Mouse (Mus musculus) layer of hippocampus, postnatal 25 days (tissue): Measurements from ENCODE around the gene Pask. TPM values are rescaled to one million over a fixed set of nuclear protein-coding genes. Genes with fewer than 3 reads are reported as not detected.

Source experiments
- DNase-seq, 2 experiments: peaks; one replicate each; pipeline ENCODE4 v3.0.0; 2022; ENCODE audit warnings: mixed read lengths in 2 of 2, low spot score in 1 of 2; ENCODE audit errors: extremely low spot score in 1 of 2
- microRNA-seq, 2 experiments: library from miRNA; unstranded; fragments of <30 nt; microRNA quantifications; one replicate each; pipeline ENCODE4 v1.2.0; 2021
- total RNA-seq, 2 experiments: library from RNA; stranded (reverse); gene quantifications; 2 replicates each; pipeline ENCODE4 v1.2.3; 2021

Gene Pask
- total RNA-seq, 2 experiments from 2014 or later = 2.8 to 3.0 TPM

DNA sequence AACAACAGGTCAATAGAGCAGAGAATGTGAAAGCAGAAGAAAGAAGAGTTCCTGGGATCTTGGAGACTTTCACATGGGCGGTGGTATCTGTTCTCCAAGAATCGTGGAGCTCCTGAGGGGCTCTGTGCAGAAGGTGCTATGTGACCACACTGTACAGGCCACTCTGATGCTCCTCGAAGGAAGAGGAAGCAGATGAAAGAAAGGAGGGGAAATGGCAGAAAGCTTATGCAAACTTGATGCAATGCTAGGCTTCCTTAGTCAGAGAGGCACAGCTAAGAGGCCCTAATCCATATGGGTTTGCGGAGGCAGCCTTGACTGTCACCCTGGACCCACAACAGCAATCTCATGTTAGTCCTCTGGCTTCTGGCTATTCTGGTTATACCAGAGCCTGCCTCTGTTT, 52.3 kb downstream of the Pask start:
- DNase-seq = no peak

DNA sequence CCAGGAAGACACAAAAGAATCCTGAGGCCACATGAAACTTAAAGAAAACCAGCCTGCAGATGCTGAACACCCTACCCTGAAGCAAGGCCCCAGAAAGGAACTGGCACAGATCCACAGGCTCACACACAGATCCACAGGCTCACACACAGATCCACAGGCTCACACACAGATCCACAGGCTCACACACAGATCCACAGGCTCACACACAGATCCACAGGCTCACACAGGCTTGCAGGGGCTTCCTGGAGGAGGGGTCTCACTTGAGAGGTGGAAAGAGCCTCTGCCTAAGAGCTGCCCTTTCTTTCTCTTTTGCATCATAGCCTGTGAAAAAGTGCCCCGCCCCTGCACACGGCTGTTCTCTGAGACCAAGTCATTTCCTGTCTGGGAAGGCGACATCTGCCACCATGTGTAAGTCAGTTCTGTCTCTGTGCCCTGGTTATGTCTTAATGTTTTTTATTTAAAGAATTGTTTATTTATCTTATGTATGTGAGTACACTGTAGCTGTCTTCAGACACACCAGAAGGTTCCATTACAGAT, 53.5 kb downstream of the Pask start:
- DNase-seq = no peak

DNA sequence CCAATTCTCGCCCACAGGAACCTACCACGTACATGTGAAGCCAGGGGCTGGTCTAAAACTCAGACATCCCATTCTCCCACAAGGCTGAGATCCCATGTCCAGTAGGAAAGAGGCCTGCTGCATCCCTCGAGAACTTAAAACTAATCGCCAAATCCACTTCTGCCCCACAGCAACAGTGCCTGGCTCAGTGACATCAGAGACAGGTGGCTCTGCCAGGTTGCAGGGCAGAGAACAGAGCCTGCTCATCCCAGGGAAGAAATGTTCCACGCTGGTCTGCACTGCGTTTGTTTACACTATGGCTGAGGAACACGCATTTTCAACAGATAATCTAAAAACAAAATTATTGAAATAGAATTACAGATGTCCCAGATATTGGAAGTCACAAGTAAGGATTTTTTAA, 66.2 kb downstream of the Pask start:
- DNase-seq = no peak

DNA sequence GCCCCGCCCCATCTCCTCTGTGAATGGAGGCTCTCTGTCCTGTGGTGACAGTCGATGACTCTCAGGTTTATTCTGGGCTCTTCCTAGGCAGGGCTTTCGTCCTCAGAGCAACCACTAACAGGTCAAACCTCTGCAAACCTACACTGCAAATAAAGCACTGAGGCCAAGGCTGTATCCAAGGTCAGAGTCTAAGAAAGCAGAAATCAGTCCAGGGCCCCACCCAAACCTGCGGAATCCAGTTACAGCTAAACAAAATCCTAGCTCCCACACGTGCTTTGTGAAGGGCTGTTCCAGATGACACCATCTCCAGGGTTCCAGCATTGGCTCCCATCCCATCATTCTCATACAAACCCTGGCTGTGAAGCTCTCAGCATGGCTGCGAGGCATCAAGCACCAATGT, 67.7 kb downstream of the Pask start:
- no peak for DNase-seq

DNA sequence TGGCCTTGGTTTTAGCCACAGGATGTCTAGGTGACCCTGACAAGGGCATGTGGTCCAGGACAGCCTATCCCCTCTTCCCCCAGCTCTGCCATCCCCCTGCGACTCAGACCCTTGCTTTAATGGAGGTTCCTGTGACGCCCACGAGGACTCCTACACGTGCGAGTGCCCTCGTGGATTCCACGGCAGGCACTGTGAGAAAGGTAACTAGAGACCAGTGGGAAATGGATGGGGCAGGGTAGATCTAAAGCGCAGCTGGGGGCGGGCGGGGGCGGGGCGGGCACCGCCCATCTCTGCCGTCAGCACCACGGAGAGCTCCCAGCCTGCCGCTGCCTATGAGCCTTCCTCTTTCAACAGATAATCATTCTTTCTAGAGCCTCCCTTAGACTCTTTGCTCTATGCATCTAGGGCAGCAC, 70.9 kb downstream of the Pask start:
- peak in 1 of 2 experiments; percentile 9 for DNase-seq

DNA sequence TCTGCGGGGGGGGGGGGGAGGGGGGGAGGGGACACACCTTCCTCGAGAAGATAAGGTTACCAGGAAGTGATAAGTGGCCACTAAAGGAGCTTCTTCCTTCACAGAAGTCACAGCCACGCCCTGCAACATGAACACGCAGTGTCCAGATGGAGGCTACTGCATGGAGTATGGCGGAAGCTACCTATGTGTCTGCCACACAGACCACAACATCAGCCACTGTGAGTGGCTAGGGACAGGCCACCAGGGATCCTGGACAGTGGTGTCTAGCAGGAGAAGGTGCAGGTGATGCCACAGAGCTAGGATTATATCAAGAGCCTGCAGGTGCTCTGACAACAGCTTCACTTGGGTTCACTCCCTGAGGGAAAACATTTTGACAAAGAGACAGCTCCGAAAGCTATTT, 71.5 kb downstream of the Pask start:
- no peak for DNase-seq

DNA sequence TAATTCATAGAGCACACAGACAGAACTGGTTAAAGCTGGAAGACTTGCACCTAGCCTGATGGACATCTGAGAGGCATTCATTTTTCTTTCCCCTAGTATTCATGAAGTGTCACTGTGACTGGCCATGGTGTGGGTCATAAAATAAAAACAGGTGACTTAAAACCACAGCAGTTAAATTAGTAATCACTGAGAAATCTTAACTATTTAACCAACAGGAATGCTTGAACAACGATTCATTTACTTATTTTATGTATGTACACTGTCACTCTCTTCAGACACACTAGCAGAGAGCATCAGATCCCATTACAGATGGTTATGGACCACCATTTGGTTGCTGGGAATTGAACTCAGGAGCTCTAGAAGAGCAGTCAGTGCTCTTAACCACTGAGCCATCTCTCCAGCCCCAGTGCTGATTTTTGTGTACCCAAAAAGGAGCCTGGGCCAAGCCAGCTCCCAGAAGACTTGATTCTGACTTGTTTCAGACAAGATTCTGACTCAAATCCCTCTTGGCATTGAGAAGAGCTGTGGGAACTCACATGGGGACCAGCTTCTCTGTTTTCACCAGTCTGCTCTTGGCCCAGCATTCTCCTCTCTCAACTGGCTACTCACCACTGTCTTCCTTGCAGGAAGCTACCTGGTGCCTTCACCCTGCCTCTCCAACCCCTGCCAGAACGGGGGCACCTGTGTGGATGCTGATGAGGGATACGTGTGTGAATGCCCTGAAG, 72.6 kb downstream of the Pask start:
- DNase-seq = no peak

DNA sequence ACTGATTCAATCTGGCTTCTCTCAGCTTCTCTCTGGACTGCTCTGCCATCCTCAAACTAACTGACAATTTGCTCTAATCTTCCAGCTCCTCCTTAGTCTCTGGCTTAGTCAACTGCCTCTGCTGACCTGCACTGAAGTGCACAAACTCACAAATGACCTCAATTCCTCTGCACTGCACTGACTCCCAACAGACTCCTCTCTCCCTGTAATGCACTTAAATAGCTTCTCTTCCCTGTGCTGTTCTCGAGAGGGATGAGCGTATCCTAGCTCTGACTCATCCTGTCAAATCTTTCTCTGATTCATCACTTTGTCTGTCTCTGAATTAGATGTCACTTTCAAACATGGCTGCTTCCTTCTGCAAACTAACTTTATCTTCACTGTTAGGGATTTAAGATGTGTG, 75.0 kb downstream of the Pask start:
- no peak for DNase-seq

DNA sequence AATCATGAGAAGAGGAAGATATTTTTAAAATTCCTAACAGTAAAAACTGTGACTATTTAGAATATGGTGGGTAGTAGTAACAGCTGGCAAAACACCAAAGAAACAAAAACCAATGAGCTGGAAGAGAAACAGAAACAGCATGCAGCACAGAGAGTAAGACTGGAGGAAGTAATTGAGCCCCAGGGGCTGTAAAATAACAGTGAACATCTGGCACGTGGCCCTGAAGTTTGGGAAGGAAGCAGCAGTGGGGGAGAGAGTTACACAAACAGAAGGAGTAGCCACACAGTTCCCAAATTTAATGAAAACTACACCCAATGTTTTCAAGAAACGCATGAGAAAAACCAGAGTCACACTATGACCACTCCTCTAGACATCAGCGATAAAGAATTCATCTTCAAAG, 76.1 kb downstream of the Pask start:
- DNase-seq = no peak

Small RNAs within 50 kb of the gene (microRNA-seq; reads per million reads assigned to microRNA genes)
- gene Mir6345 = 0 reads per million in 2 experiments
- 0 to 0.18 reads per million in 2 experiments for gene Mir6901
- gene Mir6902 = 0 to 0.18 reads per million in 2 experiments

Other genes with a start within 250 kb of the Pask start
- 100 to 1,000 TPM; 592 to 639 TPM for gene Kif1a, start 241.5 kb downstream of the Pask start, total RNA-seq
- gene Agxt, start 208.2 kb downstream of the Pask start, total RNA-seq = not detected
- not detected for gene 2310007B03Rik, start 182.5 kb downstream of the Pask start, total RNA-seq
- under 1 TPM; 0.17 to 0.35 TPM for gene Crocc2, start 174.8 kb downstream of the Pask start, total RNA-seq
- gene Sned1, start 107.6 kb downstream of the Pask start, total RNA-seq = 1 to 10 TPM; 3.8 to 8.1 TPM
- gene Mterf4, start 37.6 kb downstream of the Pask start, total RNA-seq = 10 to 100 TPM; 22.6 to 23.1 TPM
- gene Ppp1r7, start 628 bp downstream of the Pask start, total RNA-seq = 10 to 100 TPM; 68.2 to 75.4 TPM
- gene Ano7, start 30.4 kb upstream of the Pask start, total RNA-seq = under 1 TPM in 1 of 2 experiments, not detected in 1; 0.09 TPM
- gene Hdlbp, start 135.3 kb upstream of the Pask start, total RNA-seq = 100 to 1,000 TPM; 151 to 158 TPM
- gene Farp2, start 168.6 kb upstream of the Pask start, total RNA-seq = 10 to 100 TPM; 11.0 to 12.9 TPM